Mouse (Mus musculus): ENCODE measurements at regions not wholly inside any gene's neighbourhood (a gene's known extent, or its start where the extent isn't known, plus 50 kb on each side); places are given as distances from the start of the nearest gene placed in this dataset.
A peak's percentile ranks its signal among the peaks of the same experiment; 100 is the strongest.

DNA sequence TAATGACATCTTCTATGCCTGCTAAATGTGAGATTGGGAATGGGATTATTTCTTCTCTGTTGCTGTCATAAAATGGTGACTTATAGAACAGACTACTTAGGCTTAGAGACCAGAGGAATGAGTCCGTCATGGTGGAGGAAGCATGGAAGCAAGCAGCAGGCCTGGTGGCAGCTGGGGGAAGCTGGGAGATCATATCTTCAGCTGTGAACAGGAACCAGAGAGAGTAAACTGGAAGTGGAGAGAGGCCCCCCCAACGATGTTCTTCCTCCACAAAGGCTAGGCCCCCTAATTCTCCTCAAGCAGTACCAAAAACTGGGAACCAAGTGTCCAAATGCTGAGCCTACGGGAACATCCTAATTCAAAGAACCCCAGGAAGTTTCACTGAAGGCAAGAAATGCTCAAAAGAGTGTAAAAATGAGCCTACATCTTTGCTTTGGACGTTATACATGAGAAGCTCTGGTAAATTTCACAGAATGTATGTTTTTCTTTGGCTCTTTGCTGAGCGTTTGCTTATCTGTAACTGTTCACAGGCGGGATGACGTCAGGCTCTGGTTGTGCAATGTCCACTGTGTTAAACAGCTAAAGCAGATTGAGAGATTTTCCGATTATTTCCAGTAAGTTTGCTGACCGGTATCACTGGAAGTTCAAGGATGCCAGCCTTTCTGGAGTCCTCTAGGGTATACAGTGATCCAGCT, 102.7 kb upstream of the Slc38a2 start:
- H3K79me2 ChIP-seq (ENCODE audit: control insufficient read depth, insufficient read depth, low read length, poor library complexity), result no peaks in the 10 kb centered on the region
- peak overlapping the region; percentile 71 for H3K27ac ChIP-seq (ENCODE audit: control insufficient read depth, low read depth, low read length)
- peak overlapping the region; percentile 44 for H3K9ac ChIP-seq (ENCODE audit: control insufficient read depth, low read depth, low read length, poor library complexity, severe bottlenecking)
- H3K27me3 ChIP-seq (ENCODE audit: control insufficient read depth in 1 of 2, insufficient read depth in 2 of 2, low read length in 2 of 2), result no peaks in the 10 kb centered on the region
- H3K36me3 ChIP-seq (ENCODE audit: control insufficient read depth in 1 of 2, insufficient read depth in 2 of 2, low read length in 2 of 2), result peaks cover 0 to 24% of the 10 kb centered on the region in 2 experiments; a peak in 2 of 4 replicates
- DNase-seq (ENCODE audit: low read depth, low spot score), result peak; percentile 78
- H3K4me3 ChIP-seq (ENCODE audit: control insufficient read depth in 1 of 2, insufficient read depth in 1 of 2, low read depth in 2 of 2, low read length in 2 of 2), result peak overlapping the region; percentile 17 to 59; a peak in 3 of 4 replicates
- H3K4me1 ChIP-seq (ENCODE audit: control insufficient read depth in 1 of 2, insufficient read depth in 2 of 2, low read length in 2 of 2), result peaks cover 16 to 32% of the 10 kb centered on the region in 2 experiments
- no peaks in the 10 kb centered on the region for H3K9me3 ChIP-seq (replicated peaks; ENCODE audit: insufficient read depth, low read length)
- no peak for TF ChIP-seq SIN3A (IDR thresholded peaks at IDR 0.05; ENCODE audit: low read length)
- TF ChIP-seq EP300 (IDR thresholded peaks at IDR 0.05; ENCODE audit: low read depth in 1 of 2, low read length in 2 of 2), result peak; percentile 79 to 85
- no peak for TF ChIP-seq MAFK (IDR thresholded peaks at IDR 0.05; ENCODE audit: borderline replicate concordance, low read depth, low read length)
- TF ChIP-seq HCFC1 (IDR thresholded peaks at IDR 0.05; ENCODE audit: low read depth, low read length), result peak; percentile 39
- TF ChIP-seq CHD2 (IDR thresholded peaks at IDR 0.05; ENCODE audit: low read length), result no peak
- no peak for TF ChIP-seq POLR2AphosphoS2 (IDR thresholded peaks at IDR 0.05; ENCODE audit: low read length)
- TF ChIP-seq GABPA (IDR thresholded peaks at IDR 0.05; ENCODE audit: low read depth, low read length), result no peak
- TF ChIP-seq SMC3 (IDR thresholded peaks at IDR 0.05; ENCODE audit: low read depth, low read length), result peak; percentile 4; the same call in 1 of the 2 replicates
- no peak for TF ChIP-seq USF1 (IDR thresholded peaks at IDR 0.05; ENCODE audit: low read depth, low read length)
- no peak for TF ChIP-seq CHD1 (IDR thresholded peaks at IDR 0.05; ENCODE audit: low read depth, low read length)
- no peak for TF ChIP-seq ZKSCAN1 (IDR thresholded peaks at IDR 0.05; ENCODE audit: low read depth, low read length)
- no peak for TF ChIP-seq MAZ (IDR thresholded peaks at IDR 0.05; ENCODE audit: low read depth, low read length)
- 0 out of 2 replicates have a peak, but pooled peaks have one; percentile 8 for TF ChIP-seq TBP (IDR thresholded peaks at IDR 0.05; ENCODE audit: low read depth, low read length)
- no peak for TF ChIP-seq ZNF384 (IDR thresholded peaks at IDR 0.05; ENCODE audit: low read depth, low read length)
- no peak for TF ChIP-seq POLR2A (IDR thresholded peaks at IDR 0.05; ENCODE audit: control insufficient read depth in 1 of 2, insufficient read depth in 1 of 2, low read depth in 1 of 2, low read length in 2 of 2, poor library complexity in 1 of 2)
- TF ChIP-seq MYB (IDR thresholded peaks at IDR 0.05; ENCODE audit: low read depth, low read length), result peak; percentile 42; the same call in 1 of the 2 replicates
- no peak for TF ChIP-seq NRF1 (IDR thresholded peaks at IDR 0.05; ENCODE audit: insufficient read depth, low read depth, low read length, poor library complexity, severe bottlenecking)
- no peak for TF ChIP-seq RAD21 (IDR thresholded peaks at IDR 0.05; ENCODE audit: low read depth, low read length)
- TF ChIP-seq JUND (IDR thresholded peaks at IDR 0.05; ENCODE audit: low read depth, low read length), result peak; percentile 72; the same call in 1 of the 2 replicates
- TF ChIP-seq TCF12 (IDR thresholded peaks at IDR 0.05; ENCODE audit: low read depth, low read length), result peak; percentile 59
- no peak for TF ChIP-seq ZC3H11A (IDR thresholded peaks at IDR 0.05; ENCODE audit: low read depth, low read length)
- TF ChIP-seq RCOR1 (IDR thresholded peaks at IDR 0.05; ENCODE audit: low read depth, low read length), result no peak; the same call in none of the 2 replicates
- no peak for TF ChIP-seq KAT2A (conservative IDR thresholded peaks at IDR 0.05; ENCODE audit: low read depth, low read length)
- peak; percentile 82 for TF ChIP-seq ETS1 (IDR thresholded peaks at IDR 0.05; ENCODE audit: low read depth, low read length)
- peak; percentile 44 for TF ChIP-seq MAX (IDR thresholded peaks at IDR 0.05; ENCODE audit: low read length)
- peak; percentile 86 for TF ChIP-seq GATA1 (IDR thresholded peaks at IDR 0.05; ENCODE audit: low read depth, low read length)
- TF ChIP-seq NELFE (IDR thresholded peaks at IDR 0.05; ENCODE audit: low read depth, low read length), result no peak; the same call in 1 of the 2 replicates
- TF ChIP-seq ELF1 (IDR thresholded peaks at IDR 0.05; ENCODE audit: low read depth, low read length), result no peak
- TF ChIP-seq MYC (IDR thresholded peaks at IDR 0.05; ENCODE audit: low read depth, low read length), result no peak
- TF ChIP-seq MEF2A (IDR thresholded peaks at IDR 0.05; ENCODE audit: extremely low read depth, insufficient replicate concordance, low read depth, low read length, poor library complexity, severe bottlenecking), result no peak
- no peak for TF ChIP-seq POLR2AphosphoS5 (IDR thresholded peaks at IDR 0.05; ENCODE audit: borderline replicate concordance, low read depth, low read length)
- TF ChIP-seq TAL1 (IDR thresholded peaks at IDR 0.05; ENCODE audit: low read length), result 0 out of 2 replicates have a peak, but pooled peaks have one; percentile 19
- TF ChIP-seq E2F4 (IDR thresholded peaks at IDR 0.05; ENCODE audit: borderline replicate concordance, low read depth, low read length), result no peak
- 0 out of 2 replicates have a peak, but pooled peaks have one; percentile 33 for TF ChIP-seq MXI1 (IDR thresholded peaks at IDR 0.05; ENCODE audit: low read depth, low read length)
- no peak for TF ChIP-seq ZMIZ1 (IDR thresholded peaks at IDR 0.05; ENCODE audit: low read depth, low read length)
- TF ChIP-seq CTCF (IDR thresholded peaks at IDR 0.05 in 2 of 3, conservative IDR thresholded peaks at IDR 0.05 in 1 of 3; ENCODE audit: control insufficient read depth in 1 of 3, insufficient read depth in 1 of 3, low read depth in 2 of 3, low read length in 3 of 3, poor library complexity in 1 of 3, severe bottlenecking in 1 of 3), result no peak
- no peak for TF ChIP-seq USF2 (IDR thresholded peaks at IDR 0.05; ENCODE audit: borderline replicate concordance in 1 of 2, insufficient read depth in 1 of 2, low read depth in 1 of 2, low read length in 2 of 2)

Data from MEL (cell line).